Mouse (Mus musculus) spleen, adult 2 months (tissue): ENCODE data around the gene Robo1.

Experiments
- CTCF ChIP-seq: fragments of 200-500 bp; IDR thresholded peaks from 2 replicates; pipeline ENCODE4 v1.5.1; 2011; ENCODE audit warnings: mild to moderate bottlenecking, inconsistent platforms; ENCODE audit not compliant: insufficient read depth, insufficient read length, insufficient replicate concordance; ENCODE audit errors: extremely low read depth
- POLR2A ChIP-seq: fragments of 200-500 bp; IDR thresholded peaks from 2 replicates; pipeline ENCODE4 v1.6.1; 2011; ENCODE audit warnings: low read depth, low read length, inconsistent platforms

- TF ChIP-seq CTCF = no peak
- TF ChIP-seq POLR2A = no peak
Measured at GRCm38 (mm10) chr16:73007434-73007833, 699.3 kb downstream of the Robo1 start.
